Mouse (Mus musculus) MEL (cell line): ENCODE results near the gene Nrn1l. TPM values are rescaled to one million over a fixed set of nuclear protein-coding genes. Genes with fewer than 3 reads are reported as not detected.

Experiments
- DNase-seq: peaks from one replicate; pipeline ENCODE4 v3.0.0; 2011; ENCODE audit warnings: low read depth, low spot score
- H3K27ac ChIP-seq: 2 replicates; pipeline ENCODE4 v1.5.1; 2012; ENCODE audit warnings: low read depth, mild to moderate bottlenecking, control low read depth, low read length, moderate library complexity; ENCODE audit not compliant: control insufficient read depth
- H3K27me3 ChIP-seq, 2 experiments: fragments of 150-350 bp in 1 of 2; sonication (generic) in 1 of 2; 2 replicates each; pipeline ENCODE4 v1.6.1; 2012; ENCODE audit warnings: low read length in 2 of 2, mild to moderate bottlenecking in 2 of 2, improper control_type of control experiment in 1 of 2, moderate library complexity in 1 of 2; ENCODE audit not compliant: insufficient read depth in 2 of 2, control insufficient read depth in 1 of 2
- H3K36me3 ChIP-seq, 2 experiments: 2 replicates each; pipeline ENCODE4 v1.6.1; 2012 to 2014; ENCODE audit warnings: low read length in 2 of 2, improper control_type of control experiment in 1 of 2, inconsistent platforms in 1 of 2, mild to moderate bottlenecking in 1 of 2; ENCODE audit not compliant: insufficient read depth in 2 of 2, control insufficient read depth in 1 of 2
- H3K4me1 ChIP-seq, 2 experiments: fragments of 150-350 bp in 1 of 2; sonication (generic) in 1 of 2; 2 replicates each; pipeline ENCODE4 v1.6.1; 2012; ENCODE audit warnings: low read length in 2 of 2, improper control_type of control experiment in 1 of 2, mild to moderate bottlenecking in 1 of 2; ENCODE audit not compliant: insufficient read depth in 2 of 2, control insufficient read depth in 1 of 2
- H3K4me3 ChIP-seq, 2 experiments: fragments of 150-350 bp in 1 of 2; sonication (generic) in 1 of 2; 2 replicates each; pipeline ENCODE4 v1.5.1; 2012; ENCODE audit warnings: low read depth in 2 of 2, low read length in 2 of 2, mild to moderate bottlenecking in 2 of 2, moderate library complexity in 2 of 2, control low read depth in 1 of 2, improper control_type of control experiment in 1 of 2; ENCODE audit not compliant: control insufficient read depth in 1 of 2, insufficient read depth in 1 of 2
- H3K79me2 ChIP-seq: 2 replicates; pipeline ENCODE4 v1.6.1; 2012; ENCODE audit warnings: mild to moderate bottlenecking, low read length, moderate library complexity; ENCODE audit not compliant: control insufficient read depth, poor library complexity, insufficient read depth
- H3K9ac ChIP-seq: 2 replicates; pipeline ENCODE4 v1.6.1; 2012; ENCODE audit warnings: low read depth, mild to moderate bottlenecking, control low read depth, low read length, moderate library complexity; ENCODE audit not compliant: control insufficient read depth, poor library complexity, severe bottlenecking
- H3K9me3 ChIP-seq: fragments of 150-350 bp; sonication (generic); replicated peaks from 2 replicates; pipeline ENCODE4 v1.6.1; 2012; ENCODE audit warnings: mild to moderate bottlenecking, low read length, improper control_type of control experiment, moderate library complexity; ENCODE audit not compliant: insufficient read depth
- BHLHE40 ChIP-seq: IDR thresholded peaks from 2 replicates; pipeline ENCODE4 v1.6.1; 2012; ENCODE audit warnings: low read depth, mild to moderate bottlenecking, inconsistent platforms, low read length, improper control_type of control experiment, borderline replicate concordance
- CHD1 ChIP-seq: IDR thresholded peaks from 2 replicates; pipeline ENCODE4 v1.6.1; 2012; ENCODE audit warnings: low read depth, mild to moderate bottlenecking, inconsistent platforms, low read length, improper control_type of control experiment
- CHD2 ChIP-seq: IDR thresholded peaks from 2 replicates; pipeline ENCODE4 v1.6.1; 2011; ENCODE audit warnings: low read length, improper control_type of control experiment
- CTCF ChIP-seq, 3 experiments: IDR thresholded peaks in 2 of 3; conservative IDR thresholded peaks in 1 of 3; 2 replicates each; pipeline ENCODE4 v1.5.1; 2011 to 2012; ENCODE audit warnings: low read length in 3 of 3, low read depth in 2 of 3, mild to moderate bottlenecking in 2 of 3, improper control_type of control experiment in 1 of 3, inconsistent platforms in 1 of 3, mixed read lengths in 1 of 3, moderate library complexity in 1 of 3; ENCODE audit not compliant: control insufficient read depth in 1 of 3, insufficient read depth in 1 of 3, poor library complexity in 1 of 3, severe bottlenecking in 1 of 3
- E2F4 ChIP-seq: IDR thresholded peaks from 2 replicates; pipeline ENCODE4 v1.6.1; 2011; ENCODE audit warnings: low read depth, low read length, improper control_type of control experiment, borderline replicate concordance
- ELF1 ChIP-seq: IDR thresholded peaks from 2 replicates; pipeline ENCODE4 v1.6.1; 2014; ENCODE audit warnings: low read depth, mild to moderate bottlenecking, inconsistent platforms, low read length, improper control_type of control experiment, moderate library complexity
- EP300 ChIP-seq, 2 experiments: IDR thresholded peaks; 2 replicates each; pipeline ENCODE4 v1.6.1; 2011; ENCODE audit warnings: improper control_type of control experiment in 2 of 2, low read length in 2 of 2, low read depth in 1 of 2, mild to moderate bottlenecking in 1 of 2
- ETS1 ChIP-seq: IDR thresholded peaks from 2 replicates; pipeline ENCODE4 v1.6.1; 2012; ENCODE audit warnings: low read depth, mild to moderate bottlenecking, inconsistent platforms, low read length, improper control_type of control experiment, moderate library complexity
- GATA1 ChIP-seq: IDR thresholded peaks from 2 replicates; pipeline ENCODE4 v1.6.1; 2011; ENCODE audit warnings: low read depth, low read length, improper control_type of control experiment
- HCFC1 ChIP-seq: IDR thresholded peaks from 2 replicates; pipeline ENCODE4 v1.6.1; 2012; ENCODE audit warnings: low read depth, mild to moderate bottlenecking, inconsistent platforms, low read length, improper control_type of control experiment, moderate library complexity
- JUND ChIP-seq: IDR thresholded peaks from 2 replicates; pipeline ENCODE4 v1.6.1; 2011; ENCODE audit warnings: low read depth, mild to moderate bottlenecking, improper control_type of control experiment, low read length
- KAT2A ChIP-seq: conservative IDR thresholded peaks from 2 replicates; pipeline ENCODE4 v1.6.1; 2012; ENCODE audit warnings: low read depth, low read length, improper control_type of control experiment, inconsistent platforms
- MAX ChIP-seq: IDR thresholded peaks from 2 replicates; pipeline ENCODE4 v1.6.1; 2011; ENCODE audit warnings: low read length, improper control_type of control experiment
- MAZ ChIP-seq: IDR thresholded peaks from 2 replicates; pipeline ENCODE4 v1.6.1; 2012; ENCODE audit warnings: low read depth, mild to moderate bottlenecking, inconsistent platforms, low read length, improper control_type of control experiment
- MEF2A ChIP-seq: IDR thresholded peaks from 2 replicates; pipeline ENCODE4 v1.6.1; 2014; ENCODE audit warnings: low read depth, mild to moderate bottlenecking, inconsistent platforms, low read length, improper control_type of control experiment; ENCODE audit not compliant: poor library complexity, insufficient replicate concordance, severe bottlenecking; ENCODE audit errors: extremely low read depth
- MXI1 ChIP-seq: IDR thresholded peaks from 2 replicates; pipeline ENCODE4 v1.6.1; 2011; ENCODE audit warnings: mild to moderate bottlenecking, low read depth, low read length, improper control_type of control experiment
- MYB ChIP-seq: IDR thresholded peaks from 2 replicates; pipeline ENCODE4 v1.6.1; 2011; ENCODE audit warnings: mild to moderate bottlenecking, low read depth, low read length, improper control_type of control experiment
- MYC ChIP-seq: IDR thresholded peaks from 2 replicates; pipeline ENCODE4 v1.6.1; 2011; ENCODE audit warnings: low read depth, mild to moderate bottlenecking, low read length, improper control_type of control experiment, moderate library complexity
- NELFE ChIP-seq: IDR thresholded peaks from 2 replicates; pipeline ENCODE4 v1.6.1; 2011; ENCODE audit warnings: low read depth, low read length, improper control_type of control experiment
- NRF1 ChIP-seq: IDR thresholded peaks from 2 replicates; pipeline ENCODE4 v1.6.1; 2014; ENCODE audit warnings: low read depth, mild to moderate bottlenecking, inconsistent platforms, low read length, improper control_type of control experiment, moderate library complexity; ENCODE audit not compliant: poor library complexity, insufficient read depth, severe bottlenecking
- POLR2A ChIP-seq, 2 experiments: IDR thresholded peaks; 2 replicates each; pipeline ENCODE4 v1.6.1; 2011 to 2012; ENCODE audit warnings: low read length in 2 of 2, mild to moderate bottlenecking in 2 of 2, control low read depth in 1 of 2, improper control_type of control experiment in 1 of 2, low read depth in 1 of 2, moderate library complexity in 1 of 2; ENCODE audit not compliant: control insufficient read depth in 1 of 2, insufficient read depth in 1 of 2, poor library complexity in 1 of 2
- POLR2AphosphoS2 ChIP-seq: IDR thresholded peaks from 2 replicates; pipeline ENCODE4 v1.6.1; 2011; ENCODE audit warnings: low read length, improper control_type of control experiment
- POLR2AphosphoS5 ChIP-seq: IDR thresholded peaks from 2 replicates; pipeline ENCODE4 v1.6.1; 2012; ENCODE audit warnings: low read depth, borderline replicate concordance, mild to moderate bottlenecking, inconsistent platforms, low read length, moderate library complexity, mixed read lengths
- RCOR1 ChIP-seq: IDR thresholded peaks from 2 replicates; pipeline ENCODE4 v1.6.1; 2012; ENCODE audit warnings: low read depth, mild to moderate bottlenecking, inconsistent platforms, low read length, improper control_type of control experiment
- SMC3 ChIP-seq: IDR thresholded peaks from 2 replicates; pipeline ENCODE4 v1.6.1; 2011; ENCODE audit warnings: low read depth, low read length, improper control_type of control experiment
- TAL1 ChIP-seq: IDR thresholded peaks from 2 replicates; pipeline ENCODE4 v1.6.1; 2012; ENCODE audit warnings: mild to moderate bottlenecking, inconsistent platforms, low read length, moderate library complexity, mixed read lengths
- TBP ChIP-seq: IDR thresholded peaks from 2 replicates; pipeline ENCODE4 v1.8.0; 2011; ENCODE audit warnings: low read depth, low read length, improper control_type of control experiment
- TCF12 ChIP-seq: IDR thresholded peaks from 2 replicates; pipeline ENCODE4 v1.6.1; 2014; ENCODE audit warnings: low read depth, mild to moderate bottlenecking, inconsistent platforms, low read length, improper control_type of control experiment, moderate library complexity
- UBTF ChIP-seq: IDR thresholded peaks from 2 replicates; pipeline ENCODE4 v1.6.1; 2012; ENCODE audit warnings: low read depth, mild to moderate bottlenecking, inconsistent platforms, low read length, improper control_type of control experiment, moderate library complexity, borderline replicate concordance; ENCODE audit not compliant: insufficient read depth
- USF1 ChIP-seq: IDR thresholded peaks from 2 replicates; pipeline ENCODE4 v1.6.1; 2014; ENCODE audit warnings: low read depth, mild to moderate bottlenecking, inconsistent platforms, low read length, improper control_type of control experiment, moderate library complexity
- ZC3H11A ChIP-seq: IDR thresholded peaks from 2 replicates; pipeline ENCODE4 v1.6.1; 2012; ENCODE audit warnings: low read depth, mild to moderate bottlenecking, inconsistent platforms, low read length, improper control_type of control experiment
- ZKSCAN1 ChIP-seq: IDR thresholded peaks from 2 replicates; pipeline ENCODE4 v1.6.1; 2012; ENCODE audit warnings: low read depth, mild to moderate bottlenecking, inconsistent platforms, low read length, improper control_type of control experiment, moderate library complexity
- polyA plus RNA-seq, 2 experiments: library from polyadenylated mRNA; stranded (reverse) in 1 of 2; unstranded in 1 of 2; fragments of >175 nt in 1 of 2; fragments of >200 nt in 1 of 2; gene quantifications; 2 replicates each; pipeline versions ENCODE4 v1.2.1 to v1.2.4; 2012; ENCODE audit warnings: low replicate concordance in 2 of 2, low read depth in 1 of 2; ENCODE audit not compliant: insufficient read length in 2 of 2, insufficient read depth in 1 of 2, missing spikeins in 1 of 2
- total RNA-seq: library from RNA; depleted of rRNA; stranded (reverse); fragments of 300-350 nt; gene quantifications from 2 replicates; pipeline ENCODE4 v1.2.3, GENCODE M21; 2012

Gene Nrn1l
- total and polyA plus RNA-seq, 3 experiments, result 0.39 TPM; not detected in 2

DNA sequence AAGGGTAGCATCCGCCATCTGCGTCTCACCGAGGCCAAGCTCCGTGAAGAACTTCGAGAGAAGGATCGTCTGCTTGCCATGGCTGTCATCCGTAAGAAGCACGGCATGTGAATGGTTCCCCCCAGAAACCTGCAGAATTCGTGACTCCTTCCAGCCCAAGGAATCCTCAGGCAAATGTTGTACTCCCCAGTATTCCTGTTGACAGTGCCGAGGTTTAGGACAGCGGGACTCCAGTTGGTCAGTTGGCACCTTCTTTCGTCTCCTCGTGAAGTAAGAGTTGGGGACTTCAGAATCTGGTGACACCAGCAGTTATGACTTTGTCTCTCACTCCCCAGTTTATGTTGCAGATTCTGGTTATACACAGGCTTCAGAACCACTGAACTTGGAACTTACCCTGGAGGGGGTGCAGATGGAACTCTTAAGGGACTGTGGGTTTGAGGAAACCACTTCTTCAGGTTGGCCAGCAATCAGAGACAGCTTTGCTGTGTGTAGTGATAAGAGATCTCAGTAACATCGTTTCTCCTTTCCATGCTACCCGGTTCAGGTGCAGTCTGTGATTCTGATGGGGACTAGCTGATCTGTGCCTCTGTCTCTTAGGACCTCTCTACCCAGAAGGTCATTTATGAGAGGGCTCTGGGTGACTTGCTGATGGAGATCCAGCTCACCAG, 37.1 kb upstream of the Nrn1l start (continued):
- TF ChIP-seq ELF1 (no peak), HCFC1 (no peak), MXI1 (peak; percentile 30; the same call in 1 of the 2 replicates), MYB (no peak), POLR2A (IDR thresholded peaks at IDR 0.05; ENCODE audit: control insufficient read depth in 1 of 2, insufficient read depth in 1 of 2, low read depth in 1 of 2, low read length in 2 of 2, poor library complexity in 1 of 2) (no peak), GATA1 (peak; percentile 48)

DNA sequence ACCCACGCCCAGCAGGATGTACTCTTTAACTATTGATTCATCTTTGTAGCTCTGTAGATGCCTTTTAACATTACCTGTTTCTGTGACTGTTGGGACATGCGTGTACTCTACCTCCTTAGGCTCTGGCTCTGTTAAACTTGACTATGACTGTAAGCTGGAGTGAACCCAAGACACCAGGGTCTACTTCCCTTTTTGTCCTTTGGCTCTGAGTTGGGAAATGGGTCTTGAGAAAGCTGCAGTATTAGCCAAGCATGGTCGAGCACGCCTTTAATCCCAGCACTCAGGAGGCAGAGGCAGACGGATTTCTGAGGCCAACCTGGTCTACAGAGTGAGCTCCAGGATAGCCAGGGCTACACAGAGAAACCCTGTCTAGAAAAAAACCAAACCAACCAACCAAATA, 34.9 kb upstream of the Nrn1l start:
- Histone ChIP-seq H3K9me3 (no peaks in the 10 kb centered on the region), H3K4me1 (peaks cover 6 to 33% of the 10 kb centered on the region in 2 experiments), H3K27me3 (no peaks in the 10 kb centered on the region), H3K36me3 (peaks cover 0 to 31% of the 10 kb centered on the region in 2 experiments; a peak in 2 of 4 replicates), H3K4me3 (no peak overlapping the region), H3K9ac (no peak overlapping the region), H3K79me2 (peaks cover 45% of the 10 kb centered on the region), H3K27ac (peak overlapping the region; percentile 91)
- peak; percentile 91 for DNase-seq
- TF ChIP-seq MYC (peak; percentile 67; the same call in 1 of the 2 replicates), CTCF (IDR thresholded peaks at IDR 0.05 in 2 of 3, conservative IDR thresholded peaks at IDR 0.05 in 1 of 3; ENCODE audit: control insufficient read depth in 1 of 3, insufficient read depth in 1 of 3, low read depth in 2 of 3, low read length in 3 of 3, poor library complexity in 1 of 3, severe bottlenecking in 1 of 3) (no peak), RCOR1 (no peak), UBTF (no peak), CHD2 (no peak), NELFE (no peak), ETS1 (0 out of 2 replicates have a peak, but pooled peaks have one; percentile 10), ELF1 (no peak), MAX (peak; percentile 65; the same call in 1 of the 2 replicates), MXI1 (no peak; the same call in 1 of the 2 replicates), BHLHE40 (0 out of 2 replicates have a peak, but pooled peaks have one; percentile 26), EP300 (IDR thresholded peaks at IDR 0.05; ENCODE audit: low read depth in 1 of 2, low read length in 2 of 2) (0 out of 4 replicates have a peak, but pooled peaks of 1 of the 2 experiments have one; percentile 14), MEF2A (no peak), MYB (no peak), ZKSCAN1 (no peak), TAL1 (no peak), SMC3 (no peak), JUND (no peak), ZC3H11A (no peak), POLR2AphosphoS2 (no peak), POLR2A (IDR thresholded peaks at IDR 0.05; ENCODE audit: control insufficient read depth in 1 of 2, insufficient read depth in 1 of 2, low read depth in 1 of 2, low read length in 2 of 2, poor library complexity in 1 of 2) (no peak), E2F4 (no peak), CHD1 (no peak; the same call in 1 of the 2 replicates), KAT2A (no peak), POLR2AphosphoS5 (no peak), HCFC1 (0 out of 2 replicates have a peak, but pooled peaks have one; percentile 27), TBP (no peak), NRF1 (no peak), TCF12 (0 out of 2 replicates have a peak, but pooled peaks have one; percentile 14), USF1 (no peak), MAZ (no peak)
